13 mouse cellular contexts compared by ENCODE assay signal in the genomic region with DNA sequence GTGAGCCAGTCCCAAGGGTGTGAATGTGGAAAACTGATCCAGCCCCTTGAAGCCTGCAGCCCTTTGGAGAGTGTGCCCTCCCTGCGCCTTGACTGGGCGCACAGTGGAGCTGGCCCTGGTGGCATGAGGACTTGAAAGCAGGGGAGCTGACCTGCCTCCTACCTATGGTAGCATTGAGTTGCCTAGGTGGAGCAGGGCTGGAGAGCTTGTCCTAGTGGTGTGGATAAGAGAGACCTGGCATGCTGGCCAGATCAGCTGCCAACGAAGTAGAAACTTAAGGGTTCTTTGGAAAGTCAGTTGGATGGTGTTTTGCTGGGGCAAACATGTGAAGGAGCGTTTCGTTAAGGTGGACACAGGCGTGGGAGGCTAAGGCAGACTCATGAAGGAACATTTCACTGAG.
"Had no signal": no experiment of that assay in that cellular context is flagged by ENCODE, and none has a peak within 500 bp of the region (broad histone marks: within the 10 kb centered on the region; RNA-seq: fewer than 3 reads in every experiment).

No protein-coding gene starts in this region.

- H3K4me1 ChIP-seq: kidney, embryonic 15.5 days; liver, embryonic 13.5 days; midbrain, embryonic 13.5 days; neural tube, embryonic 13.5 days had no signal

- H3K4me2 ChIP-seq: kidney, embryonic 15.5 days; liver, embryonic 13.5 days; midbrain, embryonic 13.5 days; neural tube, embryonic 13.5 days had no signal

- H3K9ac ChIP-seq: kidney, embryonic 15.5 days; liver, embryonic 13.5 days; midbrain, embryonic 13.5 days; neural tube, embryonic 13.5 days had no signal

- H3K27me3 ChIP-seq: kidney, embryonic 15.5 days; liver, embryonic 13.5 days; midbrain, embryonic 13.5 days; neural tube, embryonic 13.5 days had no signal

- H3K27ac ChIP-seq: kidney, embryonic 15.5 days; left cerebral cortex, adult 2 months; liver, embryonic 13.5 days; midbrain, embryonic 13.5 days; neural tube, embryonic 13.5 days had no signal

- H3K4me3 ChIP-seq: kidney, embryonic 15.5 days; left cerebral cortex, adult 2 months; liver, embryonic 13.5 days; midbrain, embryonic 13.5 days; myocyte; neural tube, embryonic 13.5 days had no signal

- H3K36me3 ChIP-seq: kidney, embryonic 15.5 days; liver, embryonic 13.5 days; midbrain, embryonic 13.5 days; neural tube, embryonic 13.5 days had no signal

- H3K9me3 ChIP-seq: kidney, embryonic 15.5 days; liver, embryonic 13.5 days; midbrain, embryonic 13.5 days; neural tube, embryonic 13.5 days had no signal

- DNase-seq: kidney, adult 11 months; kidney, adult 8-10 months; kidney, postnatal 10 days; kidney, postnatal 36 days; layer of hippocampus, postnatal 36 days; liver, embryonic 13.5 days; thymus, adult 18-20 months; thymus, postnatal 36 days had no signal
